Mouse (Mus musculus) urinary bladder, postnatal 25 days (tissue): ENCODE data around the gene 2310061N02Rik.
"Not testable (repeated sequence)": the region's sequence is repeated elsewhere in the genome, so short reads cannot be mapped to it uniquely, and the experiment has no call there.

Source experiments
- DNase-seq: peaks from one replicate; pipeline ENCODE4 v3.0.0; 2022; ENCODE audit warnings: low spot score

Gene 2310061N02Rik

DNA sequence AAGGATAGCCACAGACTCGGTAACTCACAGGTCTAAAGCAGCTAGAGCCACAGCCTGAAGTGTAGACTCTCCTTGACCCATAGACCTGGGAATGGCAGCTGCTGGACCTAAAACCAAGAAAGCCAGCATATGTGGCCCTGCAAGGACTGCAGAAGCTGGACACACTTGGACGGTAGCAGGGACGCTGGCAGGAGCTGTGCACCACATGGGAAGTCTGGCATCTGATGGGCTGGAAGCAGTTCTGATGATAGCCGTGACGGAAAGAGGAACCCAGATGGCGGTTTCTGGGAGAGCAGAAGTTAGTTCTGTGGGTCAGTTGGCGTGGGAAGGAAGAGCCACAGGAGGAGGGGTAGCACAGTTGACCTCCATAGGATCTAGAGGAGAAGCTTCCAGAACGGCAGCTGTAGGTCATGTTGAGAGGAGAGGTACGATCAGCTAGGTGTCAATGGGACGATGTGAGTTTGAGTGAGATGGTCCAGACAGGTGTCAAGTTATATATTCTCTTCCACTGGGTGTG is at the start of gene 2310061N02Rik:
Gene 2310061N02Rik (minus strand): TSS at position 467 of the 517 bp plus-strand sequence.
- DNase-seq: no peak

DNA sequence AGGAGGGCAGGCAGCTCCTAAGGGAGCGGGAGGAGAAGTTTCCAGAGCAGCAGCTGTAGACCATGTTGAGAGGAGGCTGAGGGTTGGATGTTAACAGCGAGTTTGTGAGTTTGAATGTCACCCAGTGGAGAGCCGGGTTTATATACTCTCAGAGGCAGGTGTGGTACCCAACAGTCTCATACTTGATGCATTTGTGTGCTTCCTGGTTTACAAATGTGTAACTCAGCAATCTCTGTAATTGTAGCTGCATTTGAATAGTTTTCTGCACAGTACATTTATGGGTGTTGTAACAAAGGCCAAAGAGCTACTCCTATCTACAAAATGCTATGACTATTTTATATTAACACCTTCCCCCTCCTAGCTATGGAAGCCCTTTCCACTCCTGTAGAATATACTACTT is 43.8 kb upstream of the 2310061N02Rik start, which contains the start of gene Krtap13:
Gene Krtap13 (minus strand): TSS at position 101 of the 400 bp plus-strand sequence.
- not testable (repeated sequence) for DNase-seq

DNA sequence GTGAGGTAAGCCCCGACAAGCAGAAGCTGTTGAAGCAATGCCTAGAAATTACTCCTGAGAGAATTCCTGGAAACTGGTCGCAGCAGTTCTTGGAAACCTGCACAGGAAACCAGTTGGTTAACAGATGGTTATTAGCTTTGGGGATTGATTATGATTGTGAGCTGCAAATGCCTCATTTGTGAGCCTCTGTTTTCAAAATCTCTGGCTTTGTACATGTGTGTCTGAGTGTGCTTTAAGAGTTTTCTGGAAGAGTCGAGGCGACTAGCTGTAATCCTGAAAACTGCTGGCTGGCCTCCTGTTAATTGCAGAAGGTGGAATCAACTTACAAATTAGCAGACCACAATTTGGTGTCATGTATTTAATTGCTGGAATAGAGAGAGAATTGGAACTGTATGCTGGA is 40.2 kb upstream of the 2310061N02Rik start:
- DNase-seq: no peak

DNA sequence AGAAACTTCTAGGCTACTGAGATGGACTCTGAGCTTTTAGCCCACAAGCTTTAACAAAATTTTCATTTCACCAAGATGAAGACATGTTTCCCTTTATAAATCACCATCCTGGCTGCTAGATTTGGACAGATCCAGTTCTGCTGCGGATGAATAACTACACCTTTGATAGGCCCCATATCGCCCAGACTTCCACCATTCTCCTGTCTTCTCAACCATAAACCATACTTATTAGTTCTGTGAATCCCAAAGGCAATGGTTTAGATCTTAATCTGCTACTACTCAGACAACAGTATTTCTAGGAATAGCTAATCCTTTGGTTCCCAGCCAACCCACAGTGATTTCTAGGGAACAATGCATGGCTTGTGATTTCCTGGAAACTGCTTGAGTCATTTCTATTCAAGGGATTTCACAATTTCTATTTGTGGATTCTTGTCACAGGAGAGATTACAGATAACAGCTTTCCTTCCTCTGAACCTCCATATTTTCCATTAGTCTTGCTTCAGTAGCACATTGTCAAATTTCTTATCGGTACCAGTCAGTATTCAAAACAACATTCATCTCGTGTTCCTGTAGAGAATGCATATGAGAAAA is 37.1 kb upstream of the 2310061N02Rik start:
- no peak for DNase-seq

DNA sequence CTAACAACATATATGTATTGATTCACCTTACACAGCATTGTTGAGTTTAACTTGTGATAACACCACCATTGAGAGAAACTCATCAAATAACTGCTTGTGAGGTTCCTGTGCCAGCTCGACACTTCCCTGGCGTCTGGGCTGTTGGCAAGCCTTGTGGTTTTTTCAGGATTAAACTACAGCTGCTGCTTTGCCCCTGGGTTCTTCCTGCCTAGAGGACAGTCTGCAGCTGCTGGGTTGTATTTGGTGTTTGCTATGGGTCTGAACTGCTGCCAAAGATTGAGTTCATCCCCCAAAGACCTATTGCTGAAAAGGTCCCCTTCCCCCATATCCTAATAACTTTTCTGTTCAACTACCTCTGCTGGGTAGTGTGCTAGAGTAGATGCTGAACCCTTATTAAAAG is 27.6 kb upstream of the 2310061N02Rik start:
- no peak for DNase-seq

DNA sequence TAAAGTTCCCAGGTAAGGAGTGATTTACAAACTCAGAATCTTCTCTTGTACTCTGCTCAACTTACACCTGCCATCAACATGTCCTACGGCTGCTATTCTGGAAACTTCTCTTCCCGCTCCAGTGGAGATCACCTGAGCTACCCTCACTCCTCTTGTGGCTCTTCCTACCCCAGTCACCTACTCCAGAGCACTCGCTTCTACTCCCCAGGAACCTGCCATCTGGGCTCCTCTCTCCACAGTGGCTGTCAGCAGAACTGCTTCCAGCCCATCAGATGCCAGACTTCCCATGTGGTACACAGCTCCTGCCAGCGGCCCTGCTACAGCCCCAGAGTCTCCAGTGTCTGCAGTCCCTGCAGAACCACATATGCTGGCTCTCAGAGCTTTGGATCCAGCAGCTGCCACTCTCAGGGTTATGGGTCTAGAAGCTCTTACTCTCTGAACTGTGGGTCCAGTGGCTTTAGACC is 21.1 kb upstream of the 2310061N02Rik start, which contains the start of gene Krtap13-1:
Gene Krtap13-1 (plus strand): TSS at position 51 of the 464 bp plus-strand sequence.
- DNase-seq: no peak

DNA sequence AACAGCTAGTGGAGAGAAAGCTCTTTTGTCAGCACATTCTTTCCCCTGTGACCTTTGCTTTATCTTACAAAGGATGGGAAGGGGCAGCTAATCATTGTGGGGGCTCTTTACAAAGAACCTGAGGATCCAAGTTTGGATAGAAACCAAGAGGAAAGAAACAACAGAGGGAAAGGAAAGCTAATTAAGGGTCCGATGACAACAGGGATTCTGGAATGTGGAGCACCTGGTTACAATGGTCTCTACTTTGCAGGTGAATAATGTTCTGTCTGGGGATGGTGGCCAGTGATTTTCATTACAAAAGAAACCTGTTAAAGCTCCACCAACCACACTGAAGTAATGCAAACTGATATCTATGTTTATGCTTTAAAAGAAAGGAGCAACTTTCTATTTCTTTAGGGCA is 12.3 kb upstream of the 2310061N02Rik start:
- DNase-seq: no peak

DNA sequence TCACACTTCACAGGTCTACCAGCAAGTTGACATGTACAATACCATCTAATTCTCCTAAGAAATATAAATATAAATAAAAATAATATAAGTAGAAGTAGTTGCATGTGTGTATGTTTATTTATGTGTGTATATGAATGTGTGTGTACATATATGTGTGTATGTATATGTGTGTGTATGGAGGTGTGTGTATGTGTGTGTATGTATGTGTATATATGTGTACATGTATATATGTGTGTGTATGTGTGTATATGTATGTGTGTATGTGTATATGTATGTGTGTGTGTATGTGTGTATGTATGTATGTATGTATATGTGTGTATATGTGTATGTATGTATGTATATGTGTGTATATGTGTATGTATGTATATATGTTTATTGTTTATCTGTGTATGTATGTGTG is 8.8 kb upstream of the 2310061N02Rik start:
- DNase-seq: no peak

DNA sequence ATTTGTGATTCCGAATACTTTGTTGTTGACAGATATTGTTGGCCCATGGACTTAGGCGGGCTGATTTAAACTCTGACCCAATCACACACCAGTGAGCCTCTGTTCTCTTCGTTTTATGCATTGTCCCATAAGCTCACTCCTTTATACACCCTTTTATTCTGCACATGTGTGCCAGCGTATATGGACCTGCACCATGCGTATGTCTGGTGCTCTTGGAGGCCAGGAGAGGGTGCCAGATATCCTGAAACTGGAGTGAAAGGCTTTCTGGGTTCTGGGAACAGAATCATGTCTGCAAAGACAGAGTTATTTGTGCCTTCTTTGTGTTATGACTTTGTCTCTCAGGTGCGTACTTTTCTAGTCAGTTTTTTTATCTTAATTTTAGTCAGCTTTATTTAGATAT is 3.5 kb upstream of the 2310061N02Rik start:
- no peak for DNase-seq

DNA sequence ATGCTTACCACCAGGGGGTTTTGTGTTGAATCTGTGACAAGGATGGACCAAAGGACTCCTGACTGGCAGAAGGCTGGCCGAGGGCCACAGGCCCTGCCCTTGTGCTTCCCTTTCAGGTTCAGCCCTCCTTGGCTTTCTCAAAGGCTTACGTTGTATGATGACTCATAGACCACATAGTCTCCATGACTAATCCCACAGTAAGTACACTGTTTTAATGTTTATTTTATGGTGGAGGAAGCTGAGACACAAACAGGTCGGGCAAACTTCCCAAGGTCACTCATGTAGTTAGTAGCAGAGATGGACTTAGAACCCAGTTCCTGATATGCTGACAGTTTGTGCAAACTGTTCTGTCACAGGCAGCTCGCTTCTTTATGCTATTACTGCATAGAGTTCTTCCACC is 3.0 kb upstream of the 2310061N02Rik start:
- no peak for DNase-seq

DNA sequence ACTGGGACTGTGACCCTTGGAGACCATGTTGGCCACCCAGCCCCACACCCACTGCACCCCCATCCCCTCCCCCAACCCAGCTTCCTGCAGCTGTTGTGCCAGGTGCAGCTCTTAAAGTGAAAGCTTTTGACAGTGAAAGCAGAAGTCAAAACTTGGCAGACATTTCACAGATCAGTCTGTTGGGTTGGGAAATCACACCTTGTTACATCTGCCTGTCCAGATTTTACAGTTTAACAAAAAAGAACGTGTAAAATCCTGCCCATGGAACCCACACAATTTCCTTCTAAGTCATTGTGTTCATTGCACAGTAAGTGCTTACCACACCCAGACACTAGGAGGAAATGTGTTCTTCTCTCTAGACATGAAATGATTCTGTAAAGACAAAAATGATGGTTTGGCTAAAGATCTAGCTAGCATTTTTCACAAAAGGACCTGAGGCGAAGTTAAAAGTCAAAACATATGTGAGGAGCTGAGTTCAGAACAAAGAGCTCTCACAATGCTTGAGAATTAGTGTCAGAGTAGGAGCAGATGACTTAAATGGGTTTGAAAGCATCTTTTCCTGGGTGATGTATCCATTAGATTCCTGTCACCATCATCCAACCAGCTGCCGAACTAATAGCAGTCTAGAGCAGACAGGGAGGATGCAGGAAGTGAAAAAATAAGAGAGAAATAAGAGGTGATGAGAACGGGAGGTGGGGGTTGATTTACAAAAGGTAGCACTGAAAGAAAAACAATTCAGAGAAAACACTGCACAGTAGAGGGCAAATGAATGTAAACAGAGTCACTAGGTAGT is 6.5 kb downstream of the 2310061N02Rik start:
- no peak for DNase-seq

DNA sequence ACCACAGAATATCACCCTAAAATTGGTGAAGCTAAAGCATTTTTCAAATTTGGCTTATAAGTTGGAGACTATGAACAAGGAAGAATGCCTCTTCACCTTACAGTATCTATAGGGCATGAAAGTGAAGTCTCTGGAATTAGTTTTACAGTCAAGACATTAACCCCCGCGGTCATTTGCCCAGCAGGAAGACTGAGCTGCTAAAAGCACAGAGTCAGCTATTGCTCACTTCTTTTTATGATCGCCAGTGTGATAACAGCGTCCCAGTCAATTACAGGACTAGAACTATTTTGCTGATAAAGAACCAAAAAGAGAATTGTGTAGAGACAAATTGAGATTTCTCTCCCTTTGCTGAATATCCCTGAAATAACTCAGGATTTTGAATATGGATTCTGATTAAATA is 11.5 kb downstream of the 2310061N02Rik start:
- no peak for DNase-seq

DNA sequence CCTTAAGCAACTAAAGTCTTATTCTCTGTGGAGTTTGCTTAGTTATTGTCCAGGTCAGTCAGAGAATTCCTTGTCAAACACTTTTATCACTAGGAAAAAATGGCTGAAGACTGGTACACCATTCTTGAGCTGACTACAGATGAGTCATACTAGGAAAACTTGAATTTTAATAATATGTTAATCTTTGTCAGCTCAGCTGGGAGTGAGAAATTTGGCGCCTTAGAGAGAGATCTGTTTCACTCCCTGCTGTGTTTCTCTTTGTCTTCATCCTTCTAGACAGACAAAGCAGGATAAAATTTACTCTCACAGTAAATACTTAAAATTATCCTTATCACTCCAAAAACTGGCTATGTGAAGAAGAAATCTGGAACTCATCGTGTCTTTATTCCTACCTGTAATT is 26.5 kb downstream of the 2310061N02Rik start:
- DNase-seq: no peak

DNA sequence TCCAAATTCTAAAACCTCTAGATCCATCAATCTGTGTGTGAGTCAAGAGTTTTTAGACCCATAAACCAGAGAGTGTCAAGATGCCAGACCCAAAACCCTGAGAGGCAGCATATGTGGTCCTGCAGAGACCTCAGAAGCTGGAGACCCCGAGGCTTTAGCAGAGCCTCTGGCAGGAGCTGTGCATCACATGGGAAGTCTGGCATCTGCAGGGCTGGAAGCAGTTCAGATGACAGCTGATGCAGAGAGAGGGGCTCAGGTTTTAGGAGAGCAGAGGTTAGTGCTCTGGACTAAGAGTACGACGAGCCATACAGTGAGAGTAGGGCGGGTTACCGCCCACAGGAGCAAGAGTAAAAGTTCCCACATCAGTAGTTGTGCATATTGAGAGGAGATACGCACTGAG is 28.7 kb downstream of the 2310061N02Rik start:
- no peak for DNase-seq

DNA sequence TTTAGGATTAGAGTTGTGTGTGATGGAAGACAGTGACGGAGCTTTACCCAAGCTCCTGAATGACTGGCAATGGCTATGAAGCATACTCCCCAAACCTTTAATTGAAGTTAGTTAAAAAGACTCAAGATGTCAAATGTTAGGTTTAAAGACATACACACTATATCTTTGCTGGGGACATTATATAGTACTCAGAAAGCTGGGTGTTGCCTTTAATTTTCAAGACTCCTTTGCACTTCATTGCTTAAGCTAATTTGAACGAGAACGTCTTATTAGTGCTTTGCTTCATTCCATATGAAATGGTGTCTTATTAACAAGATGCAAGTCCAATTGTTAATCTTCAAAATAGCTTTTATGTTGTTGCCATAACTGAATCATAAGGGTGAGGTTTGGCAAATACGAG is 36.2 kb downstream of the 2310061N02Rik start, which contains the start of gene Krtap27-1:
Gene Krtap27-1 (minus strand): TSS at position 101 of the 400 bp plus-strand sequence.
- DNase-seq: no peak

DNA sequence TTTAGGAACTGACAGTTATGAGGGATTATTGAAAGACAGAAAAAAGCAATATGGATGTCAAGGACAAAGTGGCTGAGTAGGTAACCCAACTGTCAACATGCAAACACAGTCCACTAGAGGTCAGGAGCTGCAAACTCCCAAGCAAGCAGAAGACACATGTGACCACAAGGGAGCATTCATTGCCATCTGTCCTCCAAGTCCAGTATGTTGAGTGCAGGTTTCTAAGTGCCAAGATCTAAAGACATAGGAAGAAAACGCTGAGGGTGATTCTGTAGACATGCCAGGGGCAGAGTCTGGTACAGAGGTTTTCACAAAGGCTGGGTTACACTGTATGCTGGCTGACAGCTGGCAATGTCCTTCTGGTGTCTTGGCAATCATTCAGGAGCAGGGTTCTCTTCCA is 50.3 kb downstream of the 2310061N02Rik start:
- no peak for DNase-seq
